Mouse (Mus musculus) brain, embryonic 14.5 days (tissue): ENCODE results near the gene Ksr2.

ENCODE experiments used
- CTCF ChIP-seq: fragments of 200-500 bp; IDR thresholded peaks from 2 replicates; pipeline ENCODE4 v1.5.1; 2012; ENCODE audit warnings: inconsistent platforms, mild to moderate bottlenecking, moderate library complexity, borderline replicate concordance; ENCODE audit not compliant: insufficient read depth, insufficient read length; ENCODE audit errors: extremely low read depth
- POLR2A ChIP-seq: fragments of 200-500 bp; IDR thresholded peaks from 2 replicates; pipeline ENCODE4 v1.6.1; 2012; ENCODE audit warnings: mild to moderate bottlenecking, inconsistent platforms, borderline replicate concordance; ENCODE audit not compliant: poor library complexity, insufficient read depth, insufficient read length, severe bottlenecking; ENCODE audit errors: extremely low read depth

DNA sequence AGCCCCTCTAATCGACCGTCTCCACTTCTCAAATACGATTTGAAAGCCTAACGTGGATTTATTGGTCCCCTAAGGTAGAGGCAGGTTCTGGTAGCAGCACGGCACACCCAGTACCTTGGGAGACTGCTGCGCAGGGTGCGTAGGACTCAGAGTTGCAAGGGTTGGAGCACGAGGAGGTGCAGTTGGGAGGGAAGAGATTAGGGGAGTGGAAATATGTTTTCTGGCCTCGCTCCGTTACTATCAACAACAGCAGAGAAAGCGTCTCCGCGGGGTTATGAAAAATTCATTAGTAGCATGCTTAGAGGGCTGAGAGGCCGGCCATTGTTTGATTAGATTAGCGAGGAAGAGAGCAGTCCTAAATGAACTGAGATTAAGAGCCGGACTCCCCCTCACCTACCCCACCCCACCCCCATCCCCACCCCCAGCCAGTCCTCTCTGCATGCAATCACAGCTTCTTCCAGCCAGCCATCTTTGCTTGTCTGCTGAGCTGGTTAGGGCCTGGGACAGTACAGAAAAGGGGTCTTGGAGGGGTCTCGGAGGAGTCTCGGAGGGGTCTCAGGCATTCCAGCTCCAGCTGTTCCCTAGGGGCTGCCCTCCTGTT is 27.5 kb downstream of the Ksr2 start:
- TF ChIP-seq CTCF (no peak), POLR2A (no peak)
